Mouse (Mus musculus) adrenal gland, adult 2 months (tissue): ENCODE measurements at regions not wholly inside any gene's neighbourhood (a gene's known extent, or its start where the extent isn't known, plus 50 kb on each side); places are given as distances from the start of the nearest gene placed in this dataset.

Experiments
- DNase-seq: peaks from one replicate; pipeline ENCODE4 v3.0.0; 2021

GRCm38 (mm10) chr11:64579826-64580225 lies 143.4 kb upstream of the F930015N05Rik start:
- peak; percentile 90 for DNase-seq

GRCm38 (mm10) chr11:64586056-64586455 lies 149.6 kb upstream of the F930015N05Rik start:
- peak; percentile 44 for DNase-seq

GRCm38 (mm10) chr11:64587034-64587710 lies 150.7 kb upstream of the F930015N05Rik start:
- no peak for DNase-seq

- DNase-seq, result no peak
Observed at GRCm38 (mm10) chr11:64587751-64588600, 151.5 kb upstream of the F930015N05Rik start.

GRCm38 (mm10) chr11:64588601-64588989 lies 152.1 kb upstream of the F930015N05Rik start:
- no peak for DNase-seq

- peak; percentile 10 for DNase-seq
Observed at GRCm38 (mm10) chr11:64589026-64589425, 152.6 kb upstream of the F930015N05Rik start.

- no peak for DNase-seq
Observed at GRCm38 (mm10) chr11:64590091-64590490, 153.6 kb upstream of the F930015N05Rik start.

GRCm38 (mm10) chr11:64592253-64592652 lies 155.8 kb upstream of the F930015N05Rik start:
- DNase-seq, result no peak

GRCm38 (mm10) chr11:64597305-64597704 lies 160.9 kb upstream of the F930015N05Rik start:
- DNase-seq, result no peak

- peak; percentile 89 for DNase-seq
Observed at GRCm38 (mm10) chr11:64599178-64599577, 162.7 kb upstream of the F930015N05Rik start.

GRCm38 (mm10) chr11:64600201-64601102 lies 164.0 kb upstream of the F930015N05Rik start:
- peak; percentile 29 for DNase-seq

- no peak for DNase-seq
Observed at GRCm38 (mm10) chr11:64609043-64609442, 172.6 kb upstream of the F930015N05Rik start.

GRCm38 (mm10) chr11:64610724-64611123 lies 174.3 kb upstream of the F930015N05Rik start:
- no peak for DNase-seq

- DNase-seq, result no peak
Observed at GRCm38 (mm10) chr11:64615140-64615539, 178.7 kb upstream of the F930015N05Rik start.

- peak; percentile 11 for DNase-seq
Observed at GRCm38 (mm10) chr11:64618631-64619385, 182.4 kb upstream of the F930015N05Rik start.

- no peak for DNase-seq
Observed at GRCm38 (mm10) chr11:64627180-64627579, 190.7 kb upstream of the F930015N05Rik start.

GRCm38 (mm10) chr11:64640947-64641346 lies 204.5 kb upstream of the F930015N05Rik start:
- DNase-seq, result no peak

- no peak for DNase-seq
Observed at GRCm38 (mm10) chr11:64643171-64643570, 206.7 kb upstream of the F930015N05Rik start.

- no peak for DNase-seq
Observed at GRCm38 (mm10) chr11:64647938-64648337, 211.5 kb upstream of the F930015N05Rik start.

GRCm38 (mm10) chr11:64650571-64651282 lies 214.3 kb upstream of the F930015N05Rik start:
- no peak for DNase-seq

GRCm38 (mm10) chr11:64652811-64653210 lies 216.4 kb upstream of the F930015N05Rik start:
- DNase-seq, result no peak
